Mouse (Mus musculus): Measurements from ENCODE around the gene Pdha2.

Gene Pdha2

DNA sequence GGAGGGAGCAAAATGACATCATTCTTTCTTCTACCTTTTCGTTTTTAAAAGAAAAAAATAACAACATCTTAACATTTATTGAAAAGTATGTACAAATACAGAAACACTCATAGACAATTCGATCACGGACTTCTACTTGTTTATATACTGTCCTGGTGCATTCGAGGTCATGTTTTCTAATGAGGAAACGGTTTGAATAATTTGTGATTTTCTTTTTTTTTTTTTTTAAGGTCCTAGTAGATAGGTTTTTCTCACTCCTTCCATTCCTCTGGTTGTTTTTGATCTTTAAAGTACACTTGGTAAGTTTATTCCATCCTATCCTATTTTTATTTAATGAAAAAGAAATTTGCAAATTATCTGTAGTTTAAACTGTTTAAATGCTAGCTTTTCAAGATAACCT is at the start of gene Pdha2:
Pdha2 (minus strand) TSS at position 101 of the 400 bp plus-strand sequence.
- DNase-seq (ENCODE audit: low spot score), result no peak

DNA sequence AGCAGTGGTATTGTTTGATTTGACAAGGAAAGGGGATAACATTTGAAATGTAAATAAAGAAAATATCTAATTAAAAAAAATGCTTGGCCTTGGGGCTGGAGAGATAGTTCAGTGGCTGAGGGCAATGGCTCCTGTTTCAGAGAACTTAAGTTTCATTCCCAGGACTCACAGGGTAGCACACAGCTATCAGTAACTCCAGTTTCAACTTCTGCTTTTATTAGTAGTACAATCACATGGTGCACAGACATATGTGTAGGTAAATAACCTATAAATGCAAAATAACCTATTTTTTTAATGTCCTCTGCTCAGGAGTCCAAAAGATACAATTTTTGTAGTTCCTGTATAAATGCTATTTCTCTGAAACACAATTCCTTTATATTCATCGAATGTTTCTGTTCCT is 48.4 kb upstream of the Pdha2 start:
- no peak for DNase-seq (ENCODE audit: low spot score)

DNA sequence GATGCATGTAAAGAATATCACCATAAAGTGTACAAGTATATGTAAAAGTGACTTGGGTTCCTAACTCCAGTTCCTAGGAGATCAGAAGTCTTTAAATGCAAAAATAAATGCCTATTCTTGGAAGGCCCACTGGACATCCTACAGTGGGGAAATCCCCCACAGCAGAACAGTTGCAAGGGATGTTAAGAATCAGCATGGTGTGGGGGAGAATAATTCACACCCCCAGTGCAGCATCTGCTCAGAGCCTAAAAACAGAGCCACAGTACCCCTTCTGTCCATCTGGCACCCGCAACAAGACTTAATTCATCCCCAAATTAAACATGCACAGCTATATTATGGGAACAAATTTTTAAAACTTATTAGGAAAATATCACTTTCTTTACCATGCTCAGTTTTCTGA is 39.3 kb upstream of the Pdha2 start:
- no peak for DNase-seq (ENCODE audit: low spot score)

DNA sequence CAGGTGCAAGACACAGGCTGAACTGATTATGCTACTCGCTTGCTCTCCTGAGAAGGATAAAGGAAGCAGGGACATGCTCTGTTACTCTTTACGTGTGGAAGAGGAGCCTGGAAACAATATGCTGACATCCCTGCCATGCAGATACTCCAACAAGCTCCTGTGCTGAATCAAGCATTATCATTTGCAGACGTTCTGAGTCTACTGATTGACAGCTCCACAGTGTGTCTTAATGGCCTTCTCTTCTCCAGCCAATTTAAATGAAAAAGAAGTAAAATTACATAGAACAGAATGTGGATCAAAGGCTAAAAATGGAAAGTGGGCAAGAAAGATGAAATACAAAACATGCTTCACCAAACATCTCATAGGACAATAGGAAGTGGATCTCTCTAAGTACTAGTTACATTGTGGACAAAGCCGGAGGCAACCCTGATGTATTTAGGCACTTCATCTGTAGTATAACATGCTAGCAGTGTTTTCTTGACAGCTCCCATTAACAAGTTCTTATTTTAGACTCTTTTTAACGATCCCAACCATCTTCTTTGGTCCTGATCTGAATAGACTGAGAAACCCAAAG is 32.7 kb upstream of the Pdha2 start:
- no peak for DNase-seq (ENCODE audit: low spot score)

DNA sequence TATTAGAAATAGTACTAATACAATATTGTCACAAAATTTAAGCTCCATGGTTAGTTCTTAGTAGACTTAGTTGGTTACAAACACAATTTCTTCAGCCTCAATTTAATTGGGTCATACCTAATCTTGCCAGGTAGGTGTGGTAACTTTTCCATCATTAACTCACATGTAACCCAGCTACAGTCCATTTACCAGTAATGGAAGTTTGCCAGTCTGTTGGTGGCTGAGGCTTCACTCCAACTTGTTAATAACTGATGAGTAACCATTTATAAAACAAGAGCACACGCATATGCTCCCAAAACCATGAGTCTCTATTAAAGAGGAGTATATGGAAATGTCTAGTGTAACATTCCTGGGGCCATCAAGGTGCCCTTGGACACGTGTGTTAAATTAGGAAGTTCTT is 25.9 kb upstream of the Pdha2 start:
- no peak for DNase-seq (ENCODE audit: low spot score)

DNA sequence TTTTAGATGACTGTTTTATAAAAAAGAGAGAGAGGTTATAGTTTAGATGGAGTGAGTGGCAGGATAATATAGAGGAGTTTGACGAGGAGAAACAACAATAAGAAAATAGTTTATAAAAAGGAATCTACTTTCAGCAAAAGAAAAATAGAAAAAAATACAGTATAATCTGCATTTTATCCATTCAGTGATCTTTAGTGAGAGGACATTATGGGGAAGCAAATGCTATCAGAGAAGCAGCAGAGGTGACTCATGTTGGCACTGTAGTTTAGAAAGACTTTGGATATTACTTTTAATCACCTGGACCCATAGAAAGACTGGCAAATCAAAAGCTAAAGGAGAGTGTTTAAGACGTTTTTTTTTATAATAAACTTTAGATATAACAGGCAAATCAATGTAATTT is 17.0 kb upstream of the Pdha2 start:
- DNase-seq (ENCODE audit: low spot score), result no peak

DNA sequence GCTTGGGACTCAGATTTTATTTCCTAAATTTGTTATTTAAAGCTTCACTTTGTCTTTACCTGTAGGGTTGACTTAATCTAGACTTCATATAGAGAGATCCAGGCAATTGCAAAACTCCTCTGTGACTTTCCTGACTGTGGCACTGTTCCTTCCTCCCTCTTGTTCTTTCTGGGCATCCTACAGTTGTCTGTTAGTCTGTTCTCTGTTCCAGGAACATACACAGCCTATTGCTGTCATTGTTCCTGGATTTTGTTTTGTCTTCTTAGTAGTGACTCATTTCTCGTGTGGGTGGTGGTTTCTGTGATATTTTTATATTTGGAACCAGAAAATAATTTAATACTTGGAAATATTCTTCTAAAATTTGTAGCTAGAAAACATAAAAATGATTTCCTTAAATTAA is 10.2 kb upstream of the Pdha2 start:
- no peak for DNase-seq (ENCODE audit: low spot score)

DNA sequence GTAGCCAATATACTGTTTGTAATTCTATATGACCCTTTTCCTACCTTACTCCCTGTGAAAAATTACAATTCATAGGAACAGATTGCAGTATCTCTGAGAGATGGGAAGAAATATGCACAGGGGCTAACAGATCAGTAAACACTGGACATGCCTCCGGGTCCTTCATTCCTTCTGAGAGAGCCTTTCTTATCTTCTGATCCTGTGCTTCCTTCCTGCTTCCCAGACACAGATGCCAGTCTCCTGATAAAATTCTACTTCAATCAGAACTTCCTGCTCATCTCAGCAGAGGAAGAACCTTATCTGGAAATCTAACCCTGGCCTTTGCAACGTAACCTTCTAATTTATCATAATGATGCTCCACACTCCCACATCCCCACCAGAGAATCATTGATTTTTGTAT is 6.4 kb upstream of the Pdha2 start:
- DNase-seq (ENCODE audit: low spot score), result no peak

DNA sequence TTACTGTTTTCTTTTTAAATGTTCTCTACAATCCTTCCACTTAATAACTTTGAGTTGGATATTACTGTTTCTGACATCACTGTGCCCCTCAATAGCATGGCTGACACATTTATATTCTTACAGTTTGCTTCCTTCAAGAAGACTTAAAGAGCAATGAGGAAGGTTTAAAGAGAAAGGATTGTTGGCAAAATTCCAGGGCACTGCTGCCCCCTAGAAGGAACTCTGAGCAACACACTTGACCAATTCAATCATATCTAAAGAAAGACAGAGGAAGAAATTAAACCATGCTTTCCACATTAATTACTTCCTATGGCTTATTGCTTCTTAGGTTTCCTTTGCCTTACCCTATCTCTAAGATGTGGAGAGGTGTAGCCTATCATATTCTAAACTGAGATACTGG is 4.8 kb upstream of the Pdha2 start:
- no peak for DNase-seq (ENCODE audit: low spot score)

DNA sequence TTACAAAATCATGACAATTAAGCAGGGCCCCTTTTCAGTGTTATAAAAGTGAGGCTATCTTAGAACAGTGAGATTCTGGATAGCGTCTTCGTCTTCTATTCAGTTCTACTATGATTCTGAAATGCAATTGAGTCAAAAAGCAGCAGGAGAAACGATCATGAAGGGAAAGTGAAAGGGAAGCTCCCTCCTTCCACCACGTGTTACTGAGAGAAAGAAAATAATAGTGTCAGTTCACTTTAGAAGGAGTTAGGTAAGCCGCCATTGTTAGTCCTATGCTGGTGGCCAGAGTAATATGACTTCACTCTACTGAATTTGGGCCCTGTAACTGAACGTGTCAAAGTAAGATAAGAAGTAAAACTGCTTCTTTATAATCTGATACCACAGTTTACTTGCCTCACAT is 4.1 kb upstream of the Pdha2 start:
- no peak for DNase-seq (ENCODE audit: low spot score)

DNA sequence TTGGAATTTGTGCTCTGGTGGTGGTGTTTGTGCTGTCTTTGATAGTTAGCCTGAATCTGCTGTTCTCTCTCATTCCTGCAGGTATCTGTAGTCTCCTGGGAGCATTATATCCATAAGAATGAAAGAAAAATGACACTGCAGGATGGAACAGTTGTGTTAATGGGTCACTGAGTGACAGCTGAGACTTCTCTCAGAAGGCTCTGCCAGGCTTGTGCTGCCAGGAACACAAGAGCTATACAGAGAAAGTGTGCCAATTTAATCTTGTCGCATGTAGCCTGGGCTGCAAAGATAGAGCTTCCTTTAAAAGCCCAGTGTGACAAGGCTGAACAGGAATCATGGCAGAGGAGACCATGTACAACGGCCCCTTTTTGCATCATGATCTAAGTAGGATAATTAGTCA is 2.6 kb upstream of the Pdha2 start:
- DNase-seq (ENCODE audit: low spot score), result no peak

DNA sequence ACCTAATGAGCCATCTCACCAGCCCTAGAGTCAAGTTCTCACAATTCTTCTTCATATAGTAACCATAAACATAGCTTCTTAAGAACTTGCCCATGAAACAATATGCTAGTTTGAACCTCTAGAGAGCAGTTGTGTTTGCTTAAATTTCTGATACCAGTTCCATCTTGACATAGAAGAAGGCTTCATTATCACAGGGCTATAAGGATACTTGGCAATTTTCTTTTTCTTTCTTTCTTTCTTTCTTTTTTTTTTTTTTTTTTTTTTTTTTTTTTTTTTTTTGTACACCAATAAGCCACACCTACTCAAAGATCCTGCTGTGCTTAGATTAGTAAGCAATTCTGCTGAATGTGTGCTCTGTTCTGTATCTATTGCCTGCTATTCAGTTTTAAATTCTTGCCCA is 2.0 kb upstream of the Pdha2 start:
- DNase-seq (ENCODE audit: low spot score), result no peak

DNA sequence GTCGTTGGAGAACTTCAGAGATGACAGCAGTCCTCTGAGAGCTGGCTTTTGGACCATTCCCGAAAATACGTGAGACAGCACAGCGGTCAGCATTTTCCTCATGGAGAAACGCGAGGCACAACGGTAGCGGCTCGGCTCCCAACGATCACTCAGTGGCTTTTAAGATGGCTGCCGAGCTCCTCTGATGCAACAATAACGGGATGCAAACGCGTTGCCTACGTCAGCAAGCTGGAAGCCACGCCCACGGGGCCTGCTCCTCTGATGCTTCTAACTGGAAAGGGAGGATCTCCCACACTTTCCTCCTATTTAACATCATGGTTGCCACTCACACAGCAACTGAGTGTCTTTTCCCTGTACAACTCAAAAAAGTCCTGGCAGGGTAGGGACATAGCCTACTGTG is 511 bp downstream of the Pdha2 start:
- DNase-seq (ENCODE audit: low spot score), result no peak

DNA sequence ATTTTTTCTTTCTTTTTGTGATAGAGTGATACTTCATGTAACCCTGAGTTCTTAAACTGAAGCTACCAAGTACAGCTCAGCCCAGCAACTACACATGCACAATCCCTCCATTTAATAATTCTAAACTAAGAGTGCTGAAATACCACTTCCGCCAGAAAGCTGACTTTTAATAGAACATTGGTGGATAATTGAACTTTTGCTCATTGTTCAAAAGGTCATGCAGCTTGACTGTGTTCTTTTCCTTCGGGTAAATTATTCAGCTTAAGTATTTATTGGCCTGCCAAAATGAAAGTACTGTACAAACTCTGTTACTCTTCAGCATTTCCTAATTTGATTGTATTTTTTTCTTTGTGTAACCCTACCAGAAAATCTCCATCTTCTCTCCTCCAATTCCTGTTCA is 10.4 kb downstream of the Pdha2 start:
- no peak for DNase-seq (ENCODE audit: low spot score)

DNA sequence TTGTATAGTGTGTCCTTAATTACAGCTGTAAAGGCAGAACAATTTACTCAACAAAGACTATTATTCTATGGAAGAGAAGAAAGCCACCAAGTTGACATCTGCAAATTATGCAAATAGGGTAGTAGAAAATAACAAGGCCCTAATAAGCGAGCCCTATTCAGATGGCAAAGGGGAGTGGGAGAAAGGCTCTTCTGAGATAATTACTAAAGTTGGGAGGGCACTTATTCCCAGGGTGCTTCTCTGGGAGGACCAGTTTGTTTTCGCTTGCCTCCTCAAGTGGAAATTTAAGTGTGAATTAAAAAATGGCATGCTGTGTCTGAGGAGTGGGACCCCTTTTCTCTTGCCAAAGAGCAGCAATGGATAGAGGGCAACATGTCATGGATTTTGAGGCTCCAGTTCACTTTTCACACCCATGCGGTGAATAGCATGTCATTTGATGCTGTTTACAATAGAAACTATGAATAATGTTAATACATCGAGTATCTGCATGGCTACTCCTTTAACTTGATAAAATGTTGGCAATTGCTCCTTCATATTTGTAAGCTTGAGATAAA is 14.8 kb downstream of the Pdha2 start:
- no peak for DNase-seq (ENCODE audit: low spot score)

DNA sequence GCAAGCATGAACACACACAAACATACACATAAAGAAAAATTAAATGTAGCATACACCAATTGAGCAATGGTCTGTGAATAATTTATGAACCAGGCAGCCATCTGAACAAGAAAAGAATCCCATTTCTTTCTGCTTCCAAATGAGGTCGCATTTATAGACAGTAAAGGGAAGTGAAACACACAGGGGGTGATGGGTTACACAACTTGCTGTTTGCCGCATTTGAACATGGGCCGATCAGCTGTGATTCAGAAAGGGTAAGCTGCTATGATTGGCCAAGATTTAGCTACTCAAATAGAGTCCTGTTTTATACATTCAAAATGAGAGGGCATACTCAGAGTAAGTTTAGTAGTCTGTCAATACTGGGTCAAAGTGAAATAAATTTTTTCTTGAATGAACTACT is 20.5 kb downstream of the Pdha2 start:
- no peak for DNase-seq (ENCODE audit: low spot score)

DNA sequence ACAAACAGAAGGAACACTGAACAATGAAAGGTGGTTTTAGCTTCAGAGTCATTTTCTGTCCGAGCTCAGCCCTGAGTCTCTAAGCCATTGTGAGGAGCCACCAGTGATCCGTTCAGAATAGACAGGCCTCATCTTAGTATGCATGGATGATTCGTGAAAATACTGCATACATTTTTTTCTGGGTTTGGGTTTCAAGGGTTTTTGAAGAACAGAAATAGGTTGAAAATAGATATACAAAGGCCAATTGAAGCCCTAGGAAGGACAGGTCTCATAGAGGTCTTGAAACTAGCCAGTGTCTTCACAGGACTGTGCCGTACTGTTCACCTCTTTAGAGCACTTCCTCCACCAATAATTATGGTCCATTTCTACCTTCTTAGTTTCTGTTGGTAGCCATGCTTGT is 21.7 kb downstream of the Pdha2 start:
- DNase-seq (ENCODE audit: low spot score), result no peak

DNA sequence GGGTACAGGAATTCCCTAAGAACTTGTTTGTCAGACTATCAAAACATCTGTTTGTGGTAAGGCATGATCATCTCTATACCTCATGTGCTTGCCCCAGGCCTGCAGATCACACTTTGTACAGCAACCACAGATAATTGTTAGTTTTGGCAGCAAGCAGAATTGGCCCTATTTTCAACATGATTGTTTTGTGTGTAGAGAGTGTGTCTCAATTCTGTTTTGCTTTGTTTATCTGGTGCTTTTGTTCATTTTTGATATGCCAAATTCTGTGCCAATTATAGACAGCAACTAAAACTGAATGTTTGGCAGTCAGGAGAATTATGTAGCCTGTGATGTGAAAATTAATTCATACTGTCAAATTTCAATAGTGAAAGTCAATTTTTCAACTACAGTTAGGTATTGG is 51.2 kb downstream of the Pdha2 start:
- DNase-seq (ENCODE audit: low spot score), result no peak

All from c-Kit-positive CD71-positive TER-119-positive erythroid progenitor cells, embryonic 14.5 days (primary cell).